Mouse (Mus musculus) embryonic fibroblast, embryonic 13.5 days (primary cell): ENCODE results near the gene Rabgap1l. TPM values are rescaled to one million over a fixed set of nuclear protein-coding genes. Genes with fewer than 3 reads are reported as not detected.

Experiments used
- H3K27ac ChIP-seq: 2 replicates; pipeline ENCODE4 v1.5.1; 2012; ENCODE audit warnings: low read length, control low read depth, inconsistent platforms; ENCODE audit not compliant: insufficient read depth
- H3K4me1 ChIP-seq: 2 replicates; pipeline ENCODE4 v1.6.1; 2011; ENCODE audit warnings: low read length; ENCODE audit not compliant: control insufficient read depth, insufficient read depth
- H3K4me3 ChIP-seq: 2 replicates; pipeline ENCODE4 v1.5.1; 2011; ENCODE audit warnings: mild to moderate bottlenecking, control low read depth, low read length; ENCODE audit not compliant: insufficient read depth
- CTCF ChIP-seq: IDR thresholded peaks from 2 replicates; pipeline ENCODE4 v1.5.1; 2011; ENCODE audit warnings: mild to moderate bottlenecking, control low read depth, low read length, moderate library complexity, borderline replicate concordance; ENCODE audit not compliant: insufficient read depth
- POLR2A ChIP-seq: IDR thresholded peaks from 2 replicates; pipeline ENCODE4 v1.6.1; 2011; ENCODE audit warnings: low read depth, mild to moderate bottlenecking, control low read depth, low read length, moderate library complexity
- polyA plus RNA-seq: library from polyadenylated mRNA; stranded (reverse); fragments of >200 nt; gene quantifications from 2 replicates; pipeline ENCODE4 v1.2.4, GENCODE M21; 2011; ENCODE audit warnings: low read depth; ENCODE audit not compliant: missing spikeins, insufficient read length

Rabgap1l gene
- polyA plus RNA-seq, 1 experiment, result 43.2 TPM

GRCm38 (mm10) chr1:160746786-160747185 is 46.2 kb downstream of the Rabgap1l start:
- Histone ChIP-seq H3K4me1 (no peaks in the 10 kb centered on the region), H3K27ac (no peak overlapping the region), H3K4me3 (no peak overlapping the region)
- TF ChIP-seq CTCF (no peak), POLR2A (no peak)

DNA sequence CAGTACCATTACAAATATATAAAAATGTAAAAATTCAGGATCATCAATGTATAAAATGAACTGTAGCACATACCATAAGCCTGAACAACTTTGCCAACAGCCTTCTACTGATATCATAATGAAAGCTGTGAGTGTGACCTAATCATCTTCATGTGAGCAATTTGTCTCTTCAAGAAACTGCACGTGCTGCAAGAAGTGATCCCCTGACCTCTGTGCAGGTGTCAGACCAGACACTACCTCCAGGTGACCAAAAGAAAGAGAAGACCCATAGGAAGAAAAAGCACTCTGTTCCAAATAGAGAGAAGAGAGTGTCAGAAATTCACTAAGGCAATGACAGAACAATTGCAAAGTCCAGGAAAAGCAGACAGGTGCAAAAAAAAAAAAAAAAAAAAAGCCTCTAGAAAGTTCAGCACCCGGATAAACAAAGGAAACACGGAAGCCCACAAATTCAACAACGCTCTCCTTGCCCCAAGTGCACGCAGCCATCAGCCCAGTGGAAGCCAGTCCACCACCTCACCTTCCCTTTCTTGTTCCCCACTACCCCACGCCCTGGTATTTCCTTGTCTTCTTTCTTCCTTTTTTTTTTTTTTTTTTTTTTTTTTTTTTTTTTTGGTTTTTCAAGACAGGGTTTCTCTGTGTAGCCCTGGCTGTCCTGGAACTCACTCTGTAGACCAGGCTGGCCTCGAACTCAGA is 47.6 kb downstream of the Rabgap1l start:
- Histone ChIP-seq H3K27ac (no peak overlapping the region), H3K4me3 (no peak overlapping the region), H3K4me1 (no peaks in the 10 kb centered on the region)
- TF ChIP-seq POLR2A (no peak), CTCF (no peak)

DNA sequence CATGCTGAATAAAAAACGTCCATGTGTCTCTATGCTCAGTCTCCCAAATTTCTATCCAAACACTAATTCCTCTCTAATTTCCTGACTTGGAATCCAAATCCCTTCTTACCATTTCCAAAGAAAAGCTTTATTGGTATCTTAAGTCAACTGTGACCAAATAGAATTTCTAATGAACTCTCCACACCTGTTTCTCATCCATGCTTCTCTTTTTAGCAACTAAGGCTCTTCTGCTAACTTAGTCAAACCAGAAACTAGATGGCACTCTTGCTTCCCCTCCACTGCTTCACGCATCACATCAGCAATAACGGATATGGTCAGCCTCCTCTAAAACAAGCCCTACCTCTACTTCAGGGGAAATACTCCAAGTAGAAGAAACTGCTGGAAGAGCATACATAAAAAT is 49.0 kb downstream of the Rabgap1l start:
- Histone ChIP-seq H3K4me1 (no peaks in the 10 kb centered on the region), H3K27ac (no peak overlapping the region), H3K4me3 (no peak overlapping the region)
- no peak for TF ChIP-seq CTCF
- TF ChIP-seq POLR2A, result no peak

GRCm38 (mm10) chr1:160743229-160743628 is 49.8 kb downstream of the Rabgap1l start:
- Histone ChIP-seq H3K4me3 (no peak overlapping the region), H3K27ac (no peak overlapping the region), H3K4me1 (no peaks in the 10 kb centered on the region)
- TF ChIP-seq POLR2A, result no peak

- TF ChIP-seq POLR2A (no peak), CTCF (no peak)
- Histone ChIP-seq H3K4me3 (no peak overlapping the region), H3K27ac (no peak overlapping the region), H3K4me1 (no peaks in the 10 kb centered on the region)
Measured at GRCm38 (mm10) chr1:160740650-160741049, 52.4 kb downstream of the Rabgap1l start.

GRCm38 (mm10) chr1:160734743-160735142 is 58.3 kb downstream of the Rabgap1l start:
- no peaks in the 10 kb centered on the region for H3K4me1 ChIP-seq
- TF ChIP-seq POLR2A (no peak), CTCF (no peak)
- no peak overlapping the region for H3K4me3 ChIP-seq
- no peak overlapping the region for H3K27ac ChIP-seq

- TF ChIP-seq POLR2A (no peak), CTCF (no peak)
- Histone ChIP-seq H3K4me3 (no peak overlapping the region), H3K27ac (no peak overlapping the region), H3K4me1 (no peaks in the 10 kb centered on the region)
Measured at GRCm38 (mm10) chr1:160729944-160730343, 63.1 kb downstream of the Rabgap1l start.

GRCm38 (mm10) chr1:160717742-160718141 is 75.3 kb downstream of the Rabgap1l start:
- no peak for TF ChIP-seq POLR2A
- no peak for TF ChIP-seq CTCF
- Histone ChIP-seq H3K4me3 (no peak overlapping the region), H3K4me1 (no peaks in the 10 kb centered on the region), H3K27ac (no peak overlapping the region)

GRCm38 (mm10) chr1:160714685-160715084 is 78.3 kb downstream of the Rabgap1l start:
- H3K4me3 ChIP-seq, result no peak overlapping the region
- no peaks in the 10 kb centered on the region for H3K4me1 ChIP-seq
- TF ChIP-seq POLR2A, result no peak
- no peak for TF ChIP-seq CTCF
- no peak overlapping the region for H3K27ac ChIP-seq

DNA sequence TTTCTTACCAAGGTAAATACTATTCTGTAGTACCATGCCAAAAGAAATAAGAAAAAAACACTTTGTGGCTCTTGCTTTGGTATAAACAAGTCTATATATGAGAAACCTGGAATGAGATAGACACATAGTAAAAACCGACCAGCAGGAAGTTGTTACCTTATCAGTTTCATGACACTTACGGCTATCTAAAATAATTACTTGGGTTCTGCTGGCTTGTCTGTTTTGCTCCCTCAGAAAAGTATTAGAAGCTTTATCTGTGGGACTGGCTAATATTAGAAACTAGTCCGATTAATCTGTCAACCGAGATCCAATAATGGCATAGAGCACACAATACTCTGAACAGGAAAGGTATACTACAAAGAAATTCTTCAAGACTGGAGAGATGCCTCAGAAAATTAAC is 79.1 kb downstream of the Rabgap1l start:
- Histone ChIP-seq H3K27ac (no peak overlapping the region), H3K4me1 (no peaks in the 10 kb centered on the region), H3K4me3 (no peak overlapping the region)
- TF ChIP-seq POLR2A, result no peak
- TF ChIP-seq CTCF, result no peak
